Mouse (Mus musculus): ENCODE results near the gene Tspan18. TPM values are rescaled to one million over a fixed set of nuclear protein-coding genes. Genes with fewer than 3 reads are reported as not detected.

Gene Tspan18
- polyA plus RNA-seq, 1 experiment from 2014 or later: 23.0 TPM

DNA sequence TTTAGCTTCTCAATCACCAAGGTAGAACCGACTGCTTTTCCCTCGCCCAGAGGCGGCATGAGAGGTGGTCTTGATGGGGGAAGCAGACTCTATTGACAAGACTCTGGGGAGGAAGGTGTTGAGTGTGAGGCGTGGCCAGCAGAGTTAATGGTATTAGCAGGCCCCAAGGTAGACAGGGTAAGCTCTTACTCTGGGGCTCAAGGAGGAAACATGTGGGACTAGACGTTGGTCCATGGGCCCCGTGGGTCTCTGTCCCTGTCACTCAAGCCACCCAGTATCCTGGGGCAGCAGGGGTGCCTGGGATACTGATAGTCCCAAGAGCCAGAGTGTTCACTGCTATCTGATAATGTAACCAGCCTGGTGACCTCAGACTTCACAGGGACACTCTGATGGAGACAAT, 26.0 kb upstream of the Tspan18 start:
- Histone ChIP-seq H3K4me3 (replicated peaks) (no peak overlapping the region), H3K27me3 (replicated peaks) (no peaks in the 10 kb centered on the region), H3K9ac (no peak overlapping the region), H3K9me3 (no peaks in the 10 kb centered on the region), H3K4me2 (replicated peaks) (no peak overlapping the region), H3K27ac (no peak overlapping the region), H3K36me3 (no peaks in the 10 kb centered on the region), H3K4me1 (replicated peaks) (0 out of 2 replicates have a peak, but pooled peaks cover 8% of the 10 kb centered on the region)
- WGBS: 82% methylated on average over 6 of the region's 6 CpGs
- no peak for ATAC-seq

DNA sequence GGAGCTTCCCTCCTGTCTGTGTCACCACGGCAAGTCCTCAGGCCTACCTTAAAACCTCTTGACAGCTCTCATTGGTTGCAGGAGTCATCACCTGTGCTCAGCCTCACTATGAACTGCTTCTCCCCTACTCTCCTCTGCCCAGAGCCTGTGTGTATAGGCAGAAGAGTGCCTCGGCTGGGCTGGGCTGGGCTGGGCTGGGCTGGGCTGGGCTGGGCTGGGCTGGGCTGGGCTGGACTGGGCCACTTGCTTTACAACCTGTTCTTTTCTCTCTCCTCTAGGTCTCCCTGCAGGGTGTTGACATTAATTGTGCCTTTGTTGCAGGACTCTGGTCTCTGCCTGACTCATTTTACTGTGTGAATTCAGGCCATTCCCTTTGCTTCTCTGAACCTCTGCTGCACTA, 23.1 kb upstream of the Tspan18 start:
- Histone ChIP-seq H3K4me2 (replicated peaks) (no peak overlapping the region), H3K36me3 (no peaks in the 10 kb centered on the region), H3K4me1 (replicated peaks) (0 out of 2 replicates have a peak, but pooled peaks cover 10% of the 10 kb centered on the region), H3K27me3 (replicated peaks) (no peaks in the 10 kb centered on the region), H3K27ac (0 out of 2 replicates have a peak overlapping the region, but pooled peaks have one; percentile 48), H3K9ac (no peak overlapping the region), H3K4me3 (replicated peaks) (no peak overlapping the region), H3K9me3 (no peaks in the 10 kb centered on the region)
- 27% methylated on average over 2 of the region's 2 CpGs for WGBS
- peak; percentile 87 for ATAC-seq

DNA sequence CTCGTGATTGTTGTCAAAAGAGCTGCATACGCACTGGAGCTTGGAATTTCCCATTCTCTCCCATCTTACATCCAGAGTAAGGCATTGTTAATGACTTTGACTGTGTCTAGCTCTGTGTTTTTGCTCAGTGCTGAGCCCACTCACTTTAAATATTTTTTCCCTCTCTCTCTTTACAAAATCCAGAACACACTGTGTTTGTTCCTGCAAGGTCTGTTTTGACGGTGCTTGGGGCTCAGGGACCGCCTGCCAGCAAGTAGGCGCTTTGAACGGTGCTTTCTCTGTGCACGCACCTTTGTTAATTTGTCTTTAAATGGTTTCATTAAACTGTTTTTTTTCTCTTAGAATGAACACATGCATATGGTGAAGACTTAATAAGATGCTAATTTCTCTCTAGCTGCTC, 21.5 kb upstream of the Tspan18 start:
- H3K4me3 ChIP-seq (replicated peaks): no peak overlapping the region
- H3K27me3 ChIP-seq (replicated peaks): no peaks in the 10 kb centered on the region
- no peak overlapping the region for H3K9ac ChIP-seq
- no peaks in the 10 kb centered on the region for H3K9me3 ChIP-seq
- no peaks in the 10 kb centered on the region for H3K36me3 ChIP-seq
- WGBS: 51% methylated on average over 7 of the region's 7 CpGs
- no peak overlapping the region for H3K4me2 ChIP-seq (replicated peaks)
- no peak overlapping the region for H3K27ac ChIP-seq
- no peak for ATAC-seq
- 0 out of 2 replicates have a peak, but pooled peaks cover 2% of the 10 kb centered on the region for H3K4me1 ChIP-seq (replicated peaks)

GRCm38 (mm10) chr2:93354621-93355020, 20.3 kb upstream of the Tspan18 start:
- 89% methylated on average over 1 of the region's 1 CpGs for WGBS
- Histone ChIP-seq H3K36me3 (no peaks in the 10 kb centered on the region), H3K4me3 (replicated peaks) (no peak overlapping the region), H3K27ac (no peak overlapping the region), H3K9me3 (no peaks in the 10 kb centered on the region), H3K4me2 (replicated peaks) (no peak overlapping the region), H3K9ac (no peak overlapping the region), H3K4me1 (replicated peaks) (0 out of 2 replicates have a peak, but pooled peaks cover 2% of the 10 kb centered on the region), H3K27me3 (replicated peaks) (no peaks in the 10 kb centered on the region)
- ATAC-seq: no peak

- Histone ChIP-seq H3K4me1 (replicated peaks) (0 out of 2 replicates have a peak, but pooled peaks cover 2% of the 10 kb centered on the region), H3K4me3 (replicated peaks) (no peak overlapping the region), H3K9ac (no peak overlapping the region), H3K4me2 (replicated peaks) (no peak overlapping the region), H3K27me3 (replicated peaks) (no peaks in the 10 kb centered on the region), H3K27ac (no peak overlapping the region), H3K9me3 (no peaks in the 10 kb centered on the region), H3K36me3 (no peaks in the 10 kb centered on the region)
- 47% methylated on average over 4 of the region's 4 CpGs for WGBS
- 0 out of 2 replicates have a peak, but pooled peaks have one; percentile 9 for ATAC-seq
Measured at GRCm38 (mm10) chr2:93353725-93354124, 19.4 kb upstream of the Tspan18 start.

GRCm38 (mm10) chr2:93352915-93353685, 18.8 kb upstream of the Tspan18 start:
- no peak overlapping the region for H3K4me3 ChIP-seq (replicated peaks)
- H3K9me3 ChIP-seq: no peaks in the 10 kb centered on the region
- ATAC-seq: no peak
- H3K9ac ChIP-seq: no peak overlapping the region
- 0 out of 2 replicates have a peak, but pooled peaks cover 6% of the 10 kb centered on the region for H3K4me1 ChIP-seq (replicated peaks)
- no peaks in the 10 kb centered on the region for H3K36me3 ChIP-seq
- H3K27me3 ChIP-seq (replicated peaks): no peaks in the 10 kb centered on the region
- no peak overlapping the region for H3K27ac ChIP-seq
- H3K4me2 ChIP-seq (replicated peaks): no peak overlapping the region
- 79% methylated on average over 8 of the region's 8 CpGs for WGBS

DNA sequence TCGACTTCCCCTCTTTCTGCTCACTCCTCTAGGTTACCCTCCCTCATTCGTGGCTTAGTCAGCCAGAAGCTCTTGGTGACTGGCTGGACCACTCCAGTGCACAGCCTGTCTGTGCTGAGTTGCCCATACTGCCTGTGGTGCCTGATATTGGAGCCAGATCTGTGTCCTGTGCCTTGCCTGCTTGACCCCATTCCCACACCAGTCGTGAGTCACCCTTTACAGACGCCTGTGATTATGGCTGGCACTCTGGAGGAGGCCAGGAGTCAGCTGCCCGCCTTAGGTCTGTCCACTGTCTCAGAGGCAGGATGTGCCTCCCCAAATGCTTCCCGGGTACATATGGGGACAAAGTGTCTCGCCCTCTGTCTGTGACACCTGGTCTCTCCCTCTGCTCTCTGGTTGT, 17.0 kb upstream of the Tspan18 start:
- no peak for ATAC-seq
- Histone ChIP-seq H3K36me3 (no peaks in the 10 kb centered on the region), H3K4me2 (replicated peaks) (no peak overlapping the region), H3K4me3 (replicated peaks) (no peak overlapping the region), H3K9me3 (no peaks in the 10 kb centered on the region), H3K27ac (no peak overlapping the region), H3K27me3 (replicated peaks) (no peaks in the 10 kb centered on the region), H3K4me1 (replicated peaks) (peaks cover 6% of the 10 kb centered on the region; the same call in 1 of the 2 replicates), H3K9ac (no peak overlapping the region)
- WGBS: 59% methylated on average over 7 of the region's 7 CpGs

DNA sequence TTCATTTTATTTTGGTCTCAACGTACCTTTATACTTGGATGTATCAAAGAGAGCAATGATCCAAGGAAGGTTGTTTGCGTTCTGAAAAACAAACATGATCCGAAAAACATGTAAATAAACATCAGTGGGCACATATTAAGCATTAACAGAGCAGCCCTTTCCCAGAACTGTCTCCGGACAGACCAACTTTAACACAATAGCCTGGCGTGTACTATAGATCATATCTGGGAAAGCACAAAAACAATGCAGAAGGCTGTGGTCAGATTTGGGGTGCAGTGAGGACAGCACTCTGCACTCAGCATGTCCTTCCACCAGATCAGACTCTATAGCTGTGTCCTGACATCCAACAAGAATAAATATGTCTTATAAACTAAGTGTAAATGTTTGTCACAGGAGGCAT, 12.7 kb upstream of the Tspan18 start:
- no peak for ATAC-seq

GRCm38 (mm10) chr2:93346609-93347008, 12.3 kb upstream of the Tspan18 start:
- 45% methylated on average over 6 of the region's 6 CpGs for WGBS
- Histone ChIP-seq H3K4me3 (replicated peaks) (no peak overlapping the region), H3K27me3 (replicated peaks) (no peaks in the 10 kb centered on the region), H3K9ac (no peak overlapping the region), H3K27ac (no peak overlapping the region), H3K9me3 (no peaks in the 10 kb centered on the region), H3K36me3 (no peaks in the 10 kb centered on the region), H3K4me1 (replicated peaks) (peaks cover 6% of the 10 kb centered on the region; the same call in 1 of the 2 replicates), H3K4me2 (replicated peaks) (no peak overlapping the region)
- no peak for ATAC-seq

More for the DNA sequence above, 12.7 kb upstream of the Tspan18 start:
- Histone ChIP-seq H3K4me3 (replicated peaks) (no peak overlapping the region), H3K9me3 (no peaks in the 10 kb centered on the region), H3K4me2 (replicated peaks) (no peak overlapping the region), H3K27me3 (replicated peaks) (no peaks in the 10 kb centered on the region), H3K36me3 (no peaks in the 10 kb centered on the region), H3K9ac (no peak overlapping the region), H3K27ac (no peak overlapping the region), H3K4me1 (replicated peaks) (peaks cover 6% of the 10 kb centered on the region; the same call in 1 of the 2 replicates)
- WGBS: 79% methylated on average over 5 of the region's 5 CpGs

DNA sequence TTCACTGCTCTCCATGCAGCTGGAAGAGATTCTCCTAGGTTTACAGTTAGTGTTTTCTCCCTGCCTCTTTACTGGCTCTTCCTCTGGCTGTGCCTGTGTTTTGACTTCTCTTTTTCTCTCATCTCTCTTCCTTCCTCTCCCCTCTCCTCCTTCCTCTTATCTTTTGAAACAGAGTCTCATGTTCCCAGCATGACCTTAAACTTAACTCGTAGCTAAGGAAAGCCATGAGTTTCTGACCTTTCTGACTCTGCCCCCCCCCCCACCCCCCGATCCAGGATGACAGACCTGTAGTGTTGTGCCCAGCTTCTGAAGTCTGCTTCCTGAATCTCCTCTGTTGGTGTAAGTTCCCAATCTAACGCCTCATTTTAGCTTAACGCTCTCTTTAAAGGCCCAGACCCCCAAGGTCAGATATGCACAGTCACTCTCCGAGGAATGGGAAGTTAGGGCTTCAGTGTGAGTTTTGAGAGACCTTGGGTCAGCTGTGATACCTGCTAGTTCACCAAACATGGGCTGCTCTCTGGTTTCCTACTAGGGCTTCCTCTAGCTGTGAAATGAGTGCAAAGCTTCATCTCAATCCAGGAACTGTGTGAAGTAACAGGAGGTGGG, 11.5 kb upstream of the Tspan18 start:
- ATAC-seq: no peak
- 47% methylated on average over 5 of the region's 5 CpGs for WGBS
- no peak overlapping the region for H3K4me3 ChIP-seq (replicated peaks)
- no peak overlapping the region for H3K27ac ChIP-seq
- no peak overlapping the region for H3K4me2 ChIP-seq (replicated peaks)
- no peaks in the 10 kb centered on the region for H3K9me3 ChIP-seq
- no peaks in the 10 kb centered on the region for H3K36me3 ChIP-seq
- H3K4me1 ChIP-seq (replicated peaks): peaks cover 6% of the 10 kb centered on the region; the same call in 1 of the 2 replicates
- H3K9ac ChIP-seq: no peak overlapping the region
- H3K27me3 ChIP-seq (replicated peaks): no peaks in the 10 kb centered on the region

- H3K4me3 ChIP-seq (replicated peaks): no peak overlapping the region
- peaks cover 16% of the 10 kb centered on the region; the same call in 1 of the 2 replicates for H3K4me1 ChIP-seq (replicated peaks)
- peak overlapping the region; percentile 34; the same call in 1 of the 2 replicates for H3K27ac ChIP-seq
- ATAC-seq: no peak
- H3K9ac ChIP-seq: no peak overlapping the region
- no peaks in the 10 kb centered on the region for H3K36me3 ChIP-seq
- WGBS: 30% methylated on average over 9 of the region's 9 CpGs
- H3K9me3 ChIP-seq: no peaks in the 10 kb centered on the region
- no peaks in the 10 kb centered on the region for H3K27me3 ChIP-seq (replicated peaks)
- H3K4me2 ChIP-seq (replicated peaks): no peak overlapping the region
Measured at GRCm38 (mm10) chr2:93339373-93340106, 5.2 kb upstream of the Tspan18 start.

GRCm38 (mm10) chr2:93335996-93336395, 1.7 kb upstream of the Tspan18 start:
- WGBS: 56% methylated on average over 11 of the region's 11 CpGs
- no peak for ATAC-seq
- no peaks in the 10 kb centered on the region for H3K9me3 ChIP-seq
- no peak overlapping the region for H3K9ac ChIP-seq
- no peak overlapping the region for H3K27ac ChIP-seq
- no peaks in the 10 kb centered on the region for H3K27me3 ChIP-seq (replicated peaks)
- no peak overlapping the region for H3K4me2 ChIP-seq (replicated peaks)
- peaks cover 32% of the 10 kb centered on the region; the same call in 1 of the 2 replicates for H3K4me1 ChIP-seq (replicated peaks)
- H3K36me3 ChIP-seq: no peaks in the 10 kb centered on the region
- H3K4me3 ChIP-seq (replicated peaks): no peak overlapping the region
